Mouse (Mus musculus): ENCODE data around the gene Golph3l. TPM values are rescaled to one million over a fixed set of nuclear protein-coding genes. Genes with fewer than 3 reads are reported as not detected.
"Not testable (repeated sequence)": the region's sequence is repeated elsewhere in the genome, so short reads cannot be mapped to it uniquely, and the experiment has no call there.

The Golph3l gene
- total RNA-seq, 4 experiments from 2014 or later, result 53.5 to 63.5 (median 61.5) TPM

GRCm38 (mm10) chr3:95624628-95625503 lies 36.1 kb downstream of the Golph3l start, which contains the start of gene Ensa:
Ensa (plus strand) TSS chr3:95624993.
- peak; percentile 98 for DNase-seq

GRCm38 (mm10) chr3:95627763-95628162 lies 39.0 kb downstream of the Golph3l start:
- no peak for DNase-seq

- peak; percentile 58 for DNase-seq
Observed at GRCm38 (mm10) chr3:95629755-95630154, 41.0 kb downstream of the Golph3l start.

- no peak for DNase-seq
Observed at GRCm38 (mm10) chr3:95630856-95631255, 42.1 kb downstream of the Golph3l start.

GRCm38 (mm10) chr3:95631304-95631703 lies 42.6 kb downstream of the Golph3l start:
- no peak for DNase-seq

GRCm38 (mm10) chr3:95632648-95633588 lies 44.2 kb downstream of the Golph3l start:
- DNase-seq, result no peak

GRCm38 (mm10) chr3:95635636-95636035 lies 46.9 kb downstream of the Golph3l start:
- DNase-seq, result no peak

- no peak for DNase-seq
Observed at GRCm38 (mm10) chr3:95636072-95636471, 47.3 kb downstream of the Golph3l start.

- no peak for DNase-seq
Observed at GRCm38 (mm10) chr3:95639694-95640093, 51.0 kb downstream of the Golph3l start.

GRCm38 (mm10) chr3:95643097-95643496 lies 54.4 kb downstream of the Golph3l start:
- DNase-seq, result no peak

GRCm38 (mm10) chr3:95645313-95646235 lies 56.8 kb downstream of the Golph3l start:
- DNase-seq, result no peak

GRCm38 (mm10) chr3:95648016-95648415 lies 59.3 kb downstream of the Golph3l start:
- no peak for DNase-seq

- no peak for DNase-seq
Observed at GRCm38 (mm10) chr3:95650276-95651032, 61.7 kb downstream of the Golph3l start.

- no peak for DNase-seq
Observed at GRCm38 (mm10) chr3:95651033-95651373, 62.3 kb downstream of the Golph3l start.

- no peak for DNase-seq
Observed at GRCm38 (mm10) chr3:95651391-95652203, 62.9 kb downstream of the Golph3l start.

- no peak for DNase-seq
Observed at GRCm38 (mm10) chr3:95652204-95652811, 63.6 kb downstream of the Golph3l start.

- DNase-seq, result no peak
Observed at GRCm38 (mm10) chr3:95652871-95653270, 64.1 kb downstream of the Golph3l start.

GRCm38 (mm10) chr3:95653473-95654034 lies 64.8 kb downstream of the Golph3l start:
- no peak for DNase-seq

- DNase-seq, result not testable (repeated sequence)
Observed at GRCm38 (mm10) chr3:95654371-95654770, 65.6 kb downstream of the Golph3l start.

GRCm38 (mm10) chr3:95655437-95655836 lies 66.7 kb downstream of the Golph3l start:
- DNase-seq, result no peak

All from adrenal gland, adult 8-10 months (tissue).